Mouse (Mus musculus) limb, embryonic 14.5 days (tissue): ENCODE measurements around the gene Rnf123. TPM values are rescaled to one million over a fixed set of nuclear protein-coding genes. Genes with fewer than 3 reads are reported as not detected.

ENCODE experiments used
- ATAC-seq: fragments of 200-750 bp; cut with Nextera tagmentation; 2 replicates; pipeline ENCODE4 v1.8.0; 2017; ENCODE audit warnings: low read depth, moderate number of reproducible peaks, moderate TSS enrichment; ENCODE audit not compliant: low FRiP score
- DNase-seq: peaks from one replicate; pipeline ENCODE4 v3.0.0-alpha.2; 2015; ENCODE audit warnings: low spot score
- H3K27ac ChIP-seq: fragments of 300-500 bp; sonication (generic); replicated peaks from 2 replicates; pipeline ENCODE4 v1.5.1; 2014; ENCODE audit warnings: low read depth, mild to moderate bottlenecking, low read length, moderate library complexity, mixed read lengths
- H3K27me3 ChIP-seq: fragments of 300-500 bp; sonication (generic); 2 replicates; pipeline ENCODE4 v1.6.1; 2014; ENCODE audit warnings: low read length, mixed read lengths; ENCODE audit not compliant: control insufficient read depth, insufficient read depth
- H3K36me3 ChIP-seq: fragments of 300-500 bp; sonication (generic); 2 replicates; pipeline ENCODE4 v1.6.1; 2014; ENCODE audit warnings: mild to moderate bottlenecking, low read length, moderate library complexity, mixed read lengths; ENCODE audit not compliant: control insufficient read depth, insufficient read depth
- H3K4me1 ChIP-seq: fragments of 300-500 bp; sonication (generic); 2 replicates; pipeline ENCODE4 v1.6.1; 2014; ENCODE audit warnings: antibody characterized with exemption, low read length, mixed read lengths; ENCODE audit not compliant: control insufficient read depth, insufficient read depth
- H3K4me2 ChIP-seq: fragments of 300-500 bp; sonication (generic); replicated peaks from 2 replicates; pipeline ENCODE4 v1.6.1; 2014; ENCODE audit warnings: low read depth, mild to moderate bottlenecking, low read length, moderate library complexity; ENCODE audit not compliant: severe bottlenecking
- H3K4me3 ChIP-seq: fragments of 300-500 bp; sonication (generic); replicated peaks from 2 replicates; pipeline ENCODE4 v1.5.1; 2014; ENCODE audit warnings: low read length
- H3K9ac ChIP-seq: fragments of 300-500 bp; sonication (generic); 2 replicates; pipeline ENCODE4 v1.6.1; 2014; ENCODE audit warnings: mild to moderate bottlenecking, low read depth, low read length, moderate library complexity; ENCODE audit not compliant: severe bottlenecking
- H3K9me3 ChIP-seq: fragments of 300-500 bp; sonication (generic); 2 replicates; pipeline ENCODE4 v1.6.1; 2016; ENCODE audit warnings: low read length; ENCODE audit not compliant: control insufficient read depth
- POLR2A ChIP-seq: fragments of 200-500 bp; IDR thresholded peaks from 2 replicates; pipeline ENCODE4 v1.8.0; 2012; ENCODE audit warnings: inconsistent platforms, mild to moderate bottlenecking, moderate library complexity, borderline replicate concordance; ENCODE audit not compliant: insufficient read depth, insufficient read length; ENCODE audit errors: extremely low read depth
- WGBS: fragments of 180-500 bp; shearing (Covaris S2); extraction: QIAGEN DNeasy Blood & Tissue Kit; methylation state at CpG from one replicate; pipeline ENCODE4 v1.1.7; 2014; 5-methylcytosine and 5-hydroxymethylcytosine counted together
- polyA plus RNA-seq, 2 experiments: library from polyadenylated mRNA; depleted of rRNA in 1 of 2; stranded (reverse) in 1 of 2; unstranded in 1 of 2; fragments of >200 nt; fragmentation: Nextera tagmentation in 1 of 2; extraction: Ambion mirVana in 1 of 2; gene quantifications; 2 replicates each; pipeline versions ENCODE4 v1.2.1 to v1.2.3; 2012 to 2014

The Rnf123 gene
- polyA plus RNA-seq, 2 experiments, result 32.4 to 67.9 TPM

DNA sequence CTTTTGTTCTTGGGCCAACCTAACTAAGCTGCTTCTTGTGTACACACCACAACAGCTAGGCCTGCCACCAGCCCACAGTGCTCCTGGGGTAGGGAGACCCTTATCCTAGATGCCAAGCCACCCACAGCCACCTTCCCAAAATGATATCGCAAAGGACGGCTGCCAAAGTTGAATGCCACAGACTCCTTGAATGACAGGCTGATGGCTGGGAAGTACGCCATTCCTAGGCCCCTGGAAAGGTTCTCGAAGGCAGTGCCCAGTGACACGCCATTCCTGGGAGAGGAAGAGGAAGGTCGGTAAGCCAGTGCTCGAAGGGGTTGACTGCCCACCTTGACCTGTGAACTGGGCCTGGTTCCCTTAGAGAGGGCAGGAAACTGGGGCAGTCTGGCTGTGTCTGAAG lies 13.6 kb downstream of the Rnf123 start:
- Histone ChIP-seq H3K36me3 (peaks cover 33% of the 10 kb centered on the region), H3K27me3 (no peaks in the 10 kb centered on the region), H3K9me3 (no peaks in the 10 kb centered on the region), H3K27ac (no peak overlapping the region), H3K4me3 (no peak overlapping the region), H3K4me1 (no peaks in the 10 kb centered on the region), H3K9ac (no peak overlapping the region), H3K4me2 (no peak overlapping the region)
- TF ChIP-seq POLR2A, result no peak
- no peak for ATAC-seq
- no peak for DNase-seq
- 91% methylated on average over 7 of the region's 7 CpGs for WGBS

- H3K36me3 ChIP-seq, result peaks cover 36% of the 10 kb centered on the region
- WGBS, result 93% methylated on average over 9 of the region's 9 CpGs
Observed at GRCm38 (mm10) chr9:108069007-108069406, 14.1 kb downstream of the Rnf123 start.

DNA sequence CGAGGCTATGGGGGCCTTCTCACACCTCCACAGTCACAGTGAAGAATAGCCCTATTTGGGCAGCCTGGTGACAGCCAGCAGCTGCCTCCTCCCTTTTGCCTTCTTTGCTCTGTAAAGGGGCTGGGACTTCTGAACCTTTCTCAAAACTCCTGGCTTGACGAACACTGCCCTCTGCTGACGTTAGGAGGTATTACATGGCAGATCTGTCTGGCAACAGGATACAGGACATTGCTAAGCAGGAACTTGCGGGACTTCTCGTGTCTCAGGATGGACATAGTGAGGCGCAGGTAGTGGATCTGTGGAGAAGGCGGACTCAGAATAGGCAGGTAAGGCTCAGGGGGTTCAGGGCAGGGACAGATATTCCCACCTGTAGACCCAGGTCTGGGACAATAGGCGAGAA lies 15.2 kb downstream of the Rnf123 start:
- peaks cover 45% of the 10 kb centered on the region for H3K36me3 ChIP-seq
- no peak overlapping the region for H3K4me2 ChIP-seq
- H3K27me3 ChIP-seq, result no peaks in the 10 kb centered on the region
- H3K9ac ChIP-seq, result no peak overlapping the region
- peak; percentile 76 for DNase-seq
- H3K4me1 ChIP-seq, result no peaks in the 10 kb centered on the region
- H3K27ac ChIP-seq, result no peak overlapping the region
- H3K4me3 ChIP-seq, result no peak overlapping the region
- peak; percentile 50 for ATAC-seq
- TF ChIP-seq POLR2A, result 0 out of 2 replicates have a peak, but pooled peaks have one; percentile 21
- H3K9me3 ChIP-seq, result no peaks in the 10 kb centered on the region
- WGBS, result 19% methylated on average over 8 of the region's 8 CpGs

More at GRCm38 (mm10) chr9:108069007-108069406, 14.1 kb downstream of the Rnf123 start:
- TF ChIP-seq POLR2A, result no peak
- H3K4me1 ChIP-seq, result no peaks in the 10 kb centered on the region
- no peak overlapping the region for H3K4me3 ChIP-seq
- DNase-seq, result no peak
- H3K27ac ChIP-seq, result no peak overlapping the region
- H3K27me3 ChIP-seq, result no peaks in the 10 kb centered on the region
- ATAC-seq, result no peak
- no peak overlapping the region for H3K9ac ChIP-seq
- no peaks in the 10 kb centered on the region for H3K9me3 ChIP-seq
- H3K4me2 ChIP-seq, result no peak overlapping the region

GRCm38 (mm10) chr9:108067199-108067598 lies 15.9 kb downstream of the Rnf123 start:
- Histone ChIP-seq H3K9me3 (no peaks in the 10 kb centered on the region), H3K9ac (no peak overlapping the region), H3K36me3 (peaks cover 52% of the 10 kb centered on the region), H3K27me3 (no peaks in the 10 kb centered on the region), H3K4me1 (no peaks in the 10 kb centered on the region), H3K27ac (no peak overlapping the region), H3K4me3 (no peak overlapping the region), H3K4me2 (no peak overlapping the region)
- no peak for DNase-seq
- TF ChIP-seq POLR2A, result no peak
- 83% methylated on average over 7 of the region's 7 CpGs for WGBS
- ATAC-seq, result no peak

- 52% methylated on average over 5 of the region's 5 CpGs for WGBS
- Histone ChIP-seq H3K9me3 (no peaks in the 10 kb centered on the region), H3K4me1 (no peaks in the 10 kb centered on the region), H3K27ac (no peak overlapping the region), H3K4me3 (no peak overlapping the region), H3K36me3 (peaks cover 49% of the 10 kb centered on the region), H3K9ac (no peak overlapping the region), H3K27me3 (no peaks in the 10 kb centered on the region), H3K4me2 (no peak overlapping the region)
- DNase-seq, result peak; percentile 40
- no peak for ATAC-seq
- TF ChIP-seq POLR2A, result no peak
Observed at GRCm38 (mm10) chr9:108065491-108066011, 17.6 kb downstream of the Rnf123 start.
